Mouse (Mus musculus) spleen, postnatal 14 days (tissue): ENCODE results near the gene Proca1.

Source experiments
- DNase-seq, 2 experiments: peaks; one replicate each; pipeline ENCODE4 v3.0.0; 2021 to 2022; ENCODE audit warnings: low spot score in 2 of 2

Gene Proca1

DNA sequence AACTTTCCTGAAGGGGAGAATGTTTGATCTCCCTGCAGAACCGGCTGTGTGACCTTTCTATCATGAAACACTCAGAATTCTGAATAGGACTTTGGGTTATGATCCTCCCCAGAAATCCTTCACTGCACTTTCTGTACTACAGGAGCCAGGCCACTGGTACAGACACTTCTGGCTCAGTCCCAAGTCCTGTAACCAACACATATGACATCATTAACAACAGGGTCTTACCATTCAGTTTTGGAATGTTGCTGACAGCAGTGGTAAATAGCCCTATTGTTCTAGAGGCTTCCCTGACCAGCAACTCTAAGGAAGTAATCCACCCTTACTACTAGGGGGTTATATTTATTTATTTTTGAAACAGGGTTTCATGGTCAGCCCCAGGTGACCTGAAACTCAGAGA, at the start of gene Proca1:
Gene Proca1, plus strand, starts transcription at position 280 of the 400 bp plus-strand sequence.
- DNase-seq = no peak

DNA sequence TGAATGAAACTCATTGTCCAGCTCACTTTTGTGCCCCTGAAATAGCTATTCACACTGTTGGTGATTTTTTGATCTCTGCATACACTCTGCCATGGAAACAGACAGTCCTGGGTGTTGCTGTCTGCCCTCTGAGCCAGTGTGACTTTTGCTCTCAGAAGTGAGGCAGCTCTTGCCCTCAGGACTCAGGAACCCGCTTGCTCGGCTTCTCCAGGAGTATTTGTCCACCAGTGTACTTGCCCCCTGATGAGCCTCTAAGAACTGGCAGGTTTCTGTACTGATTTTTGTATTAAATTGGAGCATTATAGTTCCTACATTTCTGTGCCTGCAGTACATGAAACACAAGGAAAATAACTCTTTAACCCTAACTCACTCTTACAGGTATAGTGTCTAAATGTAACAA, 49.7 kb upstream of the Proca1 start:
- no peak for DNase-seq

GRCm38 (mm10) chr11:78146168-78146567, 47.0 kb upstream of the Proca1 start:
- no peak for DNase-seq

- no peak for DNase-seq
Observed at GRCm38 (mm10) chr11:78146707-78147543, 46.3 kb upstream of the Proca1 start.

GRCm38 (mm10) chr11:78151161-78151560, 42.0 kb upstream of the Proca1 start:
- DNase-seq = peak in 1 of 2 experiments; percentile 29

GRCm38 (mm10) chr11:78152299-78153231, 40.6 kb upstream of the Proca1 start:
- no peak for DNase-seq

DNA sequence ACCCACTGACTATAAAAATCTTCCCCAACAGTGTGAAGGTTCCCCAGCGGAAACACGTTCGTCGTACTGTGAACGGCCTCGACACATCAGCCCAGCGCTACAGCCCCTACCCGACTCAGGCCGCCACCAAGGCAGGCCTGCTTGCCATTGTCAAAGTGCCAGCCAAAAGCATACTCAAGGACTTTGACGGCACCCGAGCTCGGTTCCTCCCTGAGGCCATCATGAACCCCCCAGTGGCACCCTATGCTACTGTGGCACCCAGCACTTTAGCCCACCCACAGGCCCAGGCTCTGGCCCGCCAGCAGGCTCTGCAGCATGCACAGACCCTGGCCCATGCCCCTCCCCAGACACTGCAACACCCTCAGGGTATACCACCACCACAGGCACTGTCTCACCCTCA, 39.4 kb upstream of the Proca1 start:
- no peak for DNase-seq

- DNase-seq = no peak
Observed at GRCm38 (mm10) chr11:78155674-78156073, 37.5 kb upstream of the Proca1 start.

- DNase-seq = no peak
Observed at GRCm38 (mm10) chr11:78156156-78156699, 37.0 kb upstream of the Proca1 start.

DNA sequence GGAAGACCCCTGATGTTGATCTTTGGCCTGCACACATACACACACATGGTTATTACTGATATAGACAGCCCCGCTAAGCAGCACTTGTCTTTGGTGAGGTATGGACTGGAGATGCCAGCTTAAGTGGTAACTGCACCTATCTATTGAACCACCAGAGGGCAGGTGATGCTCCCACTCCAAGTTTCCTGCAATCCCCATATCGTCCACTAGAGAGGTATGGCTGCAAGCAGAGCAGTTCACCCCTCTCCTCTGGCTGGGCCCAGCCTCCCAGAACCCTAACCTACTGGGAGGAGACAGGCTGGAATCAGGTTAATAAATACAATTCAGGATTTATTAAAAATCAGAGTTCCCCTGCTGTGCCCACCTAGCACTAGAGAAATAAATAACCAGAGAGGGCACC, 34.1 kb upstream of the Proca1 start:
- peak; percentile 59 to 79 for DNase-seq

GRCm38 (mm10) chr11:78159557-78159956, 33.6 kb upstream of the Proca1 start:
- no peak for DNase-seq

DNA sequence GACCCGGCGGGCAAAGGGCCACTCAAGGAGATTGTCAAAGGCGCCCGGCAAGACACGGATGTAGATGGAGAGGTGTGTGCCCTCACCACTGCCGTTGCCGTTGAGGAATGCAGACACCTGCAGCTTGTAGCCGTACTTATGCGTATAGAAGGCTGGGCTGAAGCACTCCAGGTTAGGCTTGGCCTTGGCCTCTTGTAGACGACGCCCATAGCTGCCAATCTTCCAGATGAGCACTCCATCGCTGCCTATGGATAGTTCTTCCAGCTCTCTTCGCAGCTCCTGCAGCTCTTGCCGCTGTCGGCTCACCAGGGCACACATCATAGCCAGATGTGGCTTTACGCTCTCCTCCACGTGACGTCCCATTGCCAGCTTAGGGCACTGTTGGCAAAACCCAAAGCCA, 33.0 kb upstream of the Proca1 start:
- no peak for DNase-seq

GRCm38 (mm10) chr11:78160675-78161074, 32.5 kb upstream of the Proca1 start:
- no peak for DNase-seq

DNA sequence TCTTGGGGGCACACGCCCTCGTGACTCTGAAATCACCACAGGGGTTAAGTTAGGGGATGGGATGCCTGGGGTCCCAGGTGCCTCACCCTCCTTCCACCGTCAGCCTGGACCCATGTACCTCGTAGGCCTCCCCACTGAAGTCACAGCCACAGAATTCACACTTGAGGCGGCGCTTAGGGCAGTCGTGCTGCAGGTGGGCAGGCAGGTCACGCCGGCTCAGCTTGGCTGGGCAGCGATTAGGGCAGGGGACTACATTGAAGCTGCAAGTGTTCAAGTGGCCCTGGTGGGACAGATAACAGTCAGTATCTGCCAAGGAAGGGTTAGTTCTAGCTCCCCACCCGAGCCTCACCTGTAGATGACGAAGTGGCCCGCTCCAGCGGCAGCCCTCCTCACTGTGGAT, 32.0 kb upstream of the Proca1 start:
- no peak for DNase-seq

DNA sequence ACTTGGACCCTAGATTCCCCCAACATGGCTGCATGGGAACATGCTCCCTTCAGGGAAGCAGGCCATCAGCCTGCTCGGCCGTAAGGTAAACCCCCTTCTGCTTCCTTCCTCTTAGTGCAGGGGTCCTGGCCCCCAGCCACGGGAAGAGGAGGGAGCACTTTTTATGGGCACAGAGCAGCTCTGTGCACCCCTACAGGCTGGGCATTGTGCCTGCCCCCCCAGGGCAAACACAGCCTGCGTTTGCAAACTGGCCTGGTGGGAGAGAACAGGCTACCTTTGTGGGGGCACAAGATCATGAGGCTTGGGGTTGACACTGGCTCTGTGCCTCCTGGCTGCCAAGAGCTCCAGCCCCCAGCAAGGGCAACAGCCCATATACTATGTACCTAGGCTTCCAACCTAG, 31.2 kb upstream of the Proca1 start:
- DNase-seq = no peak

GRCm38 (mm10) chr11:78162504-78162903, 30.7 kb upstream of the Proca1 start:
- no peak for DNase-seq

DNA sequence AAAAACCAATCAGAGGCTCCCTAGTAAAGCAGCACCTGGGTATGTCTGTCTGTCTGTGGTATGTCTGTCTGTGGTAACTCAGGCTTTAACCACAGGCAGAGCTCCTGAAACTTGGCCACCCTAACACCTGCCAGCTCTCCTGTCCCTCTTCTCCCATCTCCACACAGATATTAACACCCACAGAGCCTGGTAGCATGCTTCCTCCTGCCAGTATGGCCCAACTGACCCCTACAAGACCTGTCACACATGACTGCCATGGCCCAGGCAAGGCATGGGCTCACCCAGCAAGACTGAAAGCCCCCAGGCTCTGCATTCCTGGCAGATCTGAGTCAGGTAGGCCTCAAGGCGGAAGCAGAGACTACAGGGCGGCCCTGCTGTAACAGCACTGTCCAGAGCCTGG, 30.1 kb upstream of the Proca1 start:
- no peak for DNase-seq

DNA sequence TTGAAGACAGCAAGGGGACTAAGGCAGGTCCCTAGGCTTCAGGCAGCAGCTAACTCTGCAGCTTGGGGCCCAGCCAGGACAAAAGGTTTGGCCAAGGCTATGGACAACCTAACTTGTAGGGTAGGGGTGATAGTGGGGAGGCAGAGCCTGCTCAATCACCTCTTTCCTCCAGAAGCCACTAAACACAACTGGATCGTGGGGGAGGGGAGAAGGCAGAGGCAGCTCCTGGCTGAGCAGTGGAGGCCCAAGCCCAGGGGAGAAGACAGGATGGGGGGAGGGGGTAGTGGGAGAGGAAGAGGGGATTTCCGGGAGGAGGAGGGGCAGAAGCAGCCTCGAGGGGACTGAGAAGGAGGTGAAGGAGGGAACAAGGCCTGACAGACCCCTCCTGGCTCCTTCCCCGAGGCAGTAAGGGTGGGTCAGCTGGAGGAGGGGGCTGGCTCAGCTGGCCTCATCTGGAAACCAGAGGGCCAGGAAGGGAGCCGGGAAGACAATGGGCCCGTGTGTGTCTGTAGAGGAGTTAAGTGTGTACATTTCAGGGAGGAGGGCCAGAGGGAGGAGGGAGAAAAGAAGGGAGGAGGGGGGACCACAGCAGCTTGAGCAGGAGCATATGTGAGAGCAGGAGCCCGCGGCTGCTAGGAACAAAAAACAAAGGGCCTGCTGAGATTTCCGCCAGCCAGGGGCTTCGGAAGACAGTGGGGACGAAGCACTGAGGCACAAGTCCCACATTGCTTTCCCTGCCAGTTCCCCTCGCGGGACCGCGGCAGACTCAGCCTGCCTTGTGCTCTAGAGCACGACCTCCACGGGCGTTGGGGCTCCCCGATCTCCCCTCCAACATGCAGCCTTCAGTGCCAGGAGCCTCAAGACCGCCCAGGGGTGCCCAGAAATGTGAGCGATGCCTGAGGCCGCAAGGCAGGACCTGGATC, 29.2 kb upstream of the Proca1 start:
- DNase-seq = peak in 1 of 2 experiments; percentile 21

DNA sequence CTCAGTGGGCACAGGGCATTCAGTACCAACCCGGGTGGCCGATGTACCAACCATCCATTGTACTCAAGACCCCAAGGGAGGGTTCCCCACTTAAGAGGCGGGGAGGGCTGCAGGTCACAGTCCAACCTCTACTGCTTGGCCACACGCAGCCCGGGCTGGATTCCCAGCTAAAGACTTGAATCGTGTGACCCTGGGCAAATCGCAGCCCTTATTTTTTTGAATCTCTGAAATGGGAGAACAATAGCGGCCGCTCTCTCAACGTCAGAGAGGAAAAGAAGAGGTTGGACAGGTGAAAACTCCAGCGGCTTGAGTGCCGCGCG, 28.6 kb upstream of the Proca1 start:
- DNase-seq = no peak

- DNase-seq = peak; percentile 71 to 74
Observed at GRCm38 (mm10) chr11:78164924-78165760, 28.1 kb upstream of the Proca1 start, which contains the start of gene Traf4. TSS of gene Traf4 (minus strand) at chr11:78165589.
